Mouse (Mus musculus): ENCODE results near the gene Gng5. TPM values are rescaled to one million over a fixed set of nuclear protein-coding genes. Genes with fewer than 3 reads are reported as not detected.

Gene Gng5
- polyA plus RNA-seq, 1 experiment from 2014 or later = 915 TPM

Other genes with a start within 250 kb of the Gng5 start
- gene Ssx2ip, start 95.2 kb upstream of the Gng5 start, polyA plus RNA-seq (2014; fragmentation: Nextera tagmentation; extraction: Ambion mirVana) = 34.5 and 35.1 TPM in 2 replicates
- gene Ctbs, start 50.0 kb upstream of the Gng5 start, polyA plus RNA-seq (2014; fragmentation: Nextera tagmentation; extraction: Ambion mirVana) = 10.5 and 12.7 TPM in 2 replicates
- gene Spata1, start 54 bp upstream of the Gng5 start, polyA plus RNA-seq (2014; fragmentation: Nextera tagmentation; extraction: Ambion mirVana) = 5.1 and 6.0 TPM in 2 replicates
- 39.8 and 43.6 TPM in 2 replicates for gene Rpf1, start 21.6 kb downstream of the Gng5 start, polyA plus RNA-seq (2014; fragmentation: Nextera tagmentation; extraction: Ambion mirVana)
- 0.17 and 0.85 TPM in 2 replicates for gene Uox, start 70.6 kb downstream of the Gng5 start, polyA plus RNA-seq (2014; fragmentation: Nextera tagmentation; extraction: Ambion mirVana)
- gene Dnase2b, start 115.8 kb downstream of the Gng5 start, polyA plus RNA-seq (2014; fragmentation: Nextera tagmentation; extraction: Ambion mirVana) = 0.10 TPM in 1 of 2 replicates, not detected in the other
- not detected in 2 replicates for gene 4930503B20Rik, start 151.5 kb downstream of the Gng5 start, polyA plus RNA-seq (2014; fragmentation: Nextera tagmentation; extraction: Ambion mirVana)
- 1.3 and 1.4 TPM in 2 replicates for gene Samd13, start 185.8 kb downstream of the Gng5 start, polyA plus RNA-seq (2014; fragmentation: Nextera tagmentation; extraction: Ambion mirVana)